Mouse (Mus musculus) testis, adult 2 months (tissue): ENCODE results near the gene 4930426L09Rik. TPM values are rescaled to one million over a fixed set of nuclear protein-coding genes. Genes with fewer than 3 reads are reported as not detected.
"Not testable (repeated sequence)": the region's sequence is repeated elsewhere in the genome, so short reads cannot be mapped to it uniquely, and the experiment has no call there.

Experiments
- H3K27ac ChIP-seq: fragments of 200-500 bp; 2 replicates; pipeline ENCODE4 v1.5.1; 2012; ENCODE audit warnings: low read depth, low read length; ENCODE audit not compliant: control insufficient read depth, insufficient read depth
- H3K27me3 ChIP-seq: fragments of 200-500 bp; 2 replicates; pipeline ENCODE4 v1.6.1; 2012; ENCODE audit warnings: mild to moderate bottlenecking, low read length, moderate library complexity; ENCODE audit not compliant: control insufficient read depth, insufficient read depth
- H3K36me3 ChIP-seq: fragments of 200-500 bp; 2 replicates; pipeline ENCODE4 v1.6.1; 2012; ENCODE audit warnings: mild to moderate bottlenecking, low read length; ENCODE audit not compliant: control insufficient read depth, insufficient read depth
- H3K4me1 ChIP-seq: fragments of 200-500 bp; 2 replicates; pipeline ENCODE4 v1.6.1; 2012; ENCODE audit warnings: low read length; ENCODE audit not compliant: control insufficient read depth, insufficient read depth
- H3K4me3 ChIP-seq: fragments of 200-500 bp; 2 replicates; pipeline ENCODE4 v1.5.1; 2012; ENCODE audit warnings: low read depth, mild to moderate bottlenecking, low read length, moderate library complexity, mixed read lengths; ENCODE audit not compliant: control insufficient read depth
- CTCF ChIP-seq: fragments of 200-500 bp; IDR thresholded peaks from 2 replicates; pipeline ENCODE4 v1.5.1; 2012; ENCODE audit warnings: low read depth, mild to moderate bottlenecking, inconsistent platforms, low read length, moderate library complexity; ENCODE audit not compliant: control insufficient read depth, insufficient read depth, insufficient replicate concordance
- POLR2A ChIP-seq: fragments of 200-500 bp; IDR thresholded peaks from 2 replicates; pipeline ENCODE4 v1.6.1; 2012; ENCODE audit warnings: low read depth, mild to moderate bottlenecking, inconsistent platforms, low read length, moderate library complexity; ENCODE audit not compliant: control insufficient read depth
- polyA plus RNA-seq: library from polyadenylated mRNA; depleted of rRNA; stranded (reverse); fragments of >200 nt; gene quantifications from 2 replicates; pipeline ENCODE4 v1.2.3, GENCODE M21; 2012

The 4930426L09Rik gene
- polyA plus RNA-seq, 1 experiment = 4.2 TPM

GRCm38 (mm10) chr2:18996451-18997211, 1.5 kb upstream of the 4930426L09Rik start:
- Histone ChIP-seq H3K4me1 (peaks cover 16% of the 10 kb centered on the region), H3K36me3 (no peaks in the 10 kb centered on the region), H3K4me3 (peak overlapping the region; percentile 57), H3K27ac (no peak overlapping the region), H3K27me3 (no peaks in the 10 kb centered on the region)
- TF ChIP-seq POLR2A = no peak
- no peak for TF ChIP-seq CTCF

DNA sequence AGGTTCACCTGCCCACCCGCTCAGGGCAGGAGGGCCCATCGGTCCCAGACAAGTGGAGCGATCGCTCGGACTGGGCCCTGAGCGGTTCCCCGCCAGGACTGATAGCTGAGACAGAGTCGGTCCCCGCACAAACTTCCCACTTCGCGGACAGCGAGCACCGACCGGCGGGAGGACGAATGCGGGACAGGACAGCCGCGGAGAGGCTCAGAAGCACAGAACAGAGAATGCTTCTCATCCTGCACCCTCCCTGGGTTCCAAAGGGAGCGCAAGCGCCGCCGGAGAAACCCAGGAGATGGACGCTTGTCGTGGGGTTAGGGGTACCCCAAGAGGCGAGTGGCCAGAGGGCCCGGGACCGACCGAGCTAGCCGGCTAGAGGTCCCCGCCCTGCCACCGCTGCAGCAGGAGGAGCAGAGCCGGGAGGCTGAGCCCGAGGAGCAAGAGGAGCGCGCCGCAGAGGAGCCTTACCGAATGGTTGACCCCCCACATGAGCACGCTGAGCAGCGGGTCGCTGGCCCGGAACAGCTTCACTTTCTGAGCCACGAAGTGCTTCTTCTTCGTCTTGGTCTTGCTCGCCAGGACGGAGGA, 664 bp upstream of the 4930426L09Rik start:
- H3K27me3 ChIP-seq = no peaks in the 10 kb centered on the region
- peaks cover 16% of the 10 kb centered on the region for H3K4me1 ChIP-seq
- H3K27ac ChIP-seq = peak overlapping the region; percentile 40; the same call in 1 of the 2 replicates
- TF ChIP-seq CTCF = no peak
- no peak for TF ChIP-seq POLR2A
- H3K36me3 ChIP-seq = no peaks in the 10 kb centered on the region
- peak overlapping the region; percentile 93 for H3K4me3 ChIP-seq

- H3K4me3 ChIP-seq = no peak overlapping the region
These were observed 1.3 kb downstream of the 4930426L09Rik start for GRCm38 (mm10) chr2:18999395-18999794.

GRCm38 (mm10) chr2:19004801-19005200, 6.7 kb downstream of the 4930426L09Rik start:
- TF ChIP-seq POLR2A (no peak), CTCF (no peak)
- Histone ChIP-seq H3K36me3 (no peaks in the 10 kb centered on the region), H3K27me3 (no peaks in the 10 kb centered on the region), H3K27ac (no peak overlapping the region), H3K4me1 (peaks cover 4% of the 10 kb centered on the region; the same call in 1 of the 2 replicates), H3K4me3 (no peak overlapping the region)

More at GRCm38 (mm10) chr2:18999395-18999794, 1.3 kb downstream of the 4930426L09Rik start:
- Histone ChIP-seq H3K4me1 (peaks cover 16% of the 10 kb centered on the region), H3K27ac (no peak overlapping the region), H3K27me3 (no peaks in the 10 kb centered on the region), H3K36me3 (no peaks in the 10 kb centered on the region)
- no peak for TF ChIP-seq CTCF
- no peak for TF ChIP-seq POLR2A

- Histone ChIP-seq H3K4me3 (no peak overlapping the region), H3K27me3 (no peaks in the 10 kb centered on the region), H3K4me1 (peaks cover 4% of the 10 kb centered on the region; the same call in 1 of the 2 replicates), H3K36me3 (no peaks in the 10 kb centered on the region), H3K27ac (no peak overlapping the region)
- no peak for TF ChIP-seq CTCF
- no peak for TF ChIP-seq POLR2A
These were observed 8.0 kb downstream of the 4930426L09Rik start for GRCm38 (mm10) chr2:19006124-19006523.

DNA sequence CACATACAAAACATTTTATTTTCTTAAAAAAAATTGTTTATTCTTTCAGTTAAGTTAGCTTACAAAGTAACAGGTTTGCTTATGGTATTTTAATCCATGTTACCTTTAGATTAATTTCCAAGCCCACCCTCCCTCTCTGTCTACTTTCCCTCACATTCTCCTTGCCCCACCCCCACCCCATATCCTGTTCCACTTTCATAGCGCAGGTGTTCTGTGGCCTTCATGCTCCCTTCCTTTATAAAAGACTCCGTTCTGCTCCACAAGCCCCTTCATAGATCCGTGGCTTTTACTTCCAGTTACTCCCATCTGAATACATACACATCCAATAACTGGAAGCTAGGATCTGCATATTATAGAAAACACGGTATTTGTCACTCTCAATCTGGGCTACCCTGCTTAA, 9.4 kb downstream of the 4930426L09Rik start:
- no peaks in the 10 kb centered on the region for H3K36me3 ChIP-seq
- H3K27ac ChIP-seq = no peak overlapping the region
- no peak for TF ChIP-seq CTCF
- no peak for TF ChIP-seq POLR2A
- no peak overlapping the region for H3K4me3 ChIP-seq
- peaks cover 4% of the 10 kb centered on the region; the same call in 1 of the 2 replicates for H3K4me1 ChIP-seq
- H3K27me3 ChIP-seq = no peaks in the 10 kb centered on the region

DNA sequence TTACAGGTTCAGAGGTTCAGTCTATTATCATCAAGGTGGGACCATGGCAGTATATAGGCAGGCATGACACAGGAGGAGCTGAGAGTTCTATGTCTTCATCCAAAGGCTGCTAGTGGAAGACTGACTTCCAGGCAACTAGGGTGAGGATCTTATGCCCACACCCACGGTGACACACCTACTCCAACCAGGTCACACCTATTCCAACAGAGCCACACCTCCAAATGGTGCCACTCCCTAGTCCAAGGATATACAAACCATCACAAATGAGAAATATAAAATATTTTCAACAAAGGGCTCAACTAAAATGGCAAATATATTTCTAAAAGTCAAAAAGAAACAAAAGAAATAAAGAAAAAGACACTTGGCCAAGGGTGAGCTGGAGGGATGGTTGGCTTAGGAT, 12.4 kb downstream of the 4930426L09Rik start:
- not testable (repeated sequence) for H3K4me3 ChIP-seq, H3K4me1 ChIP-seq, H3K36me3 ChIP-seq, H3K27ac ChIP-seq, H3K27me3 ChIP-seq
